Mouse (Mus musculus): ENCODE data around the gene 1700034J05Rik.

GRCm38 (mm10) chr6:146960956-146961355, 6.7 kb upstream of the 1700034J05Rik start:
- no peak for TF ChIP-seq CTCF (IDR thresholded peaks at IDR 0.05)
- no peak for TF ChIP-seq POLR2A (IDR thresholded peaks at IDR 0.05; ENCODE audit: insufficient read depth, low read depth, low read length)

Data from heart, adult 2 months (tissue).